Mouse (Mus musculus) forebrain, embryonic 13.5 days (tissue): ENCODE results near the gene Cenps. TPM values are rescaled to one million over a fixed set of nuclear protein-coding genes. Genes with fewer than 3 reads are reported as not detected.

ENCODE experiments used
- ATAC-seq: fragments of 200-750 bp; cut with Nextera tagmentation; 2 replicates; pipeline ENCODE4 v1.8.0; 2017
- H3K27ac ChIP-seq: fragments of 300-500 bp; sonication (generic); 2 replicates; pipeline ENCODE4 v1.5.1; 2015; ENCODE audit warnings: inconsistent platforms, mild to moderate bottlenecking, moderate library complexity
- H3K27me3 ChIP-seq: fragments of 300-500 bp; sonication (generic); 2 replicates; pipeline ENCODE4 v1.6.1; 2015; ENCODE audit warnings: mild to moderate bottlenecking, inconsistent platforms
- H3K36me3 ChIP-seq: fragments of 300-500 bp; sonication (generic); 2 replicates; pipeline ENCODE4 v1.6.1; 2015; ENCODE audit warnings: mild to moderate bottlenecking, inconsistent platforms; ENCODE audit not compliant: poor library complexity, severe bottlenecking
- H3K4me1 ChIP-seq: fragments of 300-500 bp; sonication (generic); 2 replicates; pipeline ENCODE4 v1.6.1; 2015; ENCODE audit warnings: inconsistent platforms
- H3K4me2 ChIP-seq: fragments of 300-500 bp; sonication (generic); 2 replicates; pipeline ENCODE4 v1.6.1; 2015; ENCODE audit warnings: inconsistent platforms, mild to moderate bottlenecking, moderate library complexity
- H3K4me3 ChIP-seq: fragments of 300-500 bp; sonication (generic); 2 replicates; pipeline ENCODE4 v1.5.1; 2015; ENCODE audit warnings: mild to moderate bottlenecking, inconsistent platforms
- H3K9ac ChIP-seq: fragments of 300-500 bp; sonication (generic); 2 replicates; pipeline ENCODE4 v1.6.1; 2015; ENCODE audit warnings: mild to moderate bottlenecking, inconsistent platforms
- H3K9me3 ChIP-seq: fragments of 300-500 bp; sonication (generic); replicated peaks from 2 replicates; pipeline ENCODE4 v1.6.1; 2016; ENCODE audit warnings: inconsistent platforms
- WGBS: fragments of 180-500 bp; shearing (Covaris S2); methylation state at CpG from one replicate; pipeline ENCODE4 v1.1.7; 2015; 5-methylcytosine and 5-hydroxymethylcytosine counted together
- polyA plus RNA-seq: library from polyadenylated mRNA; unstranded; fragments of >200 nt; fragmentation: Nextera tagmentation; extraction: Ambion mirVana; gene quantifications from 2 replicates; pipeline ENCODE4 v1.2.1, GENCODE M21; 2015

Gene Cenps
- polyA plus RNA-seq, result 38.7 and 40.7 TPM in 2 replicates

DNA sequence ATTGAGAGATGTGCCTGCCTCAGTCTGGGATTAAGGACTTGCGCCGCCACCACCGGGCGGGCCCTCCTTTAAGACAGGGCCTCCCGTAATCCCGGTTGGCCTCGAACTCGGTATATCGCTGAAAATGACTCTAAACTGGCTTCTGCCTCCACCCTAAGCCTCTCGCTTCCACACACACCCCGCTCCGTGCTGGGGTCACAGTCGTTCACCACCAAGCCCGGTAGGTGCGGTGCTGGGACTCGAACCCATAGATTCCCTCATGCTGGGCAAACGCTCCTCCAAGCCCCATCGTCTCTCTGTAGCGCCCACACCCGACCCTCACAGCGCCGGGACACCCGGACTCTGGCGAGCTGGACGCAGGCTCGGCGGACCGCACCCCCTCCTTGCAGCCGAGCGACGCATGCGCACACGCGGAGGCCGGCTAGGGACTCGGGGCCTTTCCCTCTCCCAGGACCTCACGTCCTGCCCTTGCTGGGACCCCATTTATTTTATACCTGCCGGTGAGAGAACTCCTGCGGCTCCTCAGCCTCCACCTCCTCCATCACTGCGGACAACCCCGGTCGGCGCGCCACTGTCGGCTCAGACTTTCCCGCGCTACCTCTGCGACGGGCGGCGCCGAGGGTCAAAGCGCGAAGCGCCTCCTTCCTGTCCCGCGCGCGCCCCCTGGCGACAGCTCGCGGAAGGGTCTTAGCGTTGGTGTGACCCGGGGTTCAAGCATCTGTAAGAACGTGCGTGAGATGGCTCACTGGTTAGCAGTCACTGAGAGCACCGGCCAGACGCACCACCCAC, at the start of gene Cenps:
Gene Cenps (minus strand): TSS at position 648 of the 789 bp plus-strand sequence.
- Histone ChIP-seq H3K4me3 (peak within 1 kb of the TSS; percentile 64), H3K27me3 (no peaks in the 10 kb centered on the region), H3K4me2 (peak within 1 kb of the TSS; percentile 61), H3K9ac (peak within 1 kb of the TSS; percentile 77), H3K4me1 (peaks cover 8% of the 10 kb centered on the region), H3K9me3 (no peaks in the 10 kb centered on the region), H3K27ac (peak within 1 kb of the TSS; percentile 80), H3K36me3 (no peaks in the 10 kb centered on the region; the same call in 1 of the 2 replicates)
- ATAC-seq, result peak; percentile 92
- 1% methylated on average over 68 of the region's 68 CpGs for WGBS

DNA sequence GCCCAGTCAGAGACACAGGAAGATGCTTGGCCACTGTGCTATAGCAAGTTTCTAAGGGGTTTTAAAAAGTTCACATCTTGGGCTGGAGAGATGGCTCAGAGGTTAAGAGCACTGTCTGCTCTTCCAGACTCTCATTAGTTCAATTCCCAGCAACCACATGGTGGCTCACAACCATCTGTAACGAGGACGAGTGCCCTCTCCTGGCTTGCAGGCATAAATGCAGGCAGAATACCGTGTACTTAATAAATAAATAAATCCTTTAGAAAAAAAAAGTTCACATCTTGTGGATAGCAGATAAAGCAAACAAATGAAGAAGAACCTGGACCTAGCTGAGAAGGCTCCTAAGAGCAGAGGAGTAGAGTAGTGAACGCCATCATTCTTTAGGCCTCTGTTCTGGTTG, 45.3 kb upstream of the Cenps start:
- Histone ChIP-seq H3K9me3 (no peaks in the 10 kb centered on the region), H3K4me3 (no peak overlapping the region), H3K36me3 (peaks cover 98% of the 10 kb centered on the region), H3K27me3 (no peaks in the 10 kb centered on the region), H3K9ac (no peak overlapping the region), H3K27ac (no peak overlapping the region), H3K4me2 (no peak overlapping the region), H3K4me1 (no peaks in the 10 kb centered on the region)
- WGBS, result 48% methylated on average over 4 of the region's 4 CpGs
- no peak for ATAC-seq

DNA sequence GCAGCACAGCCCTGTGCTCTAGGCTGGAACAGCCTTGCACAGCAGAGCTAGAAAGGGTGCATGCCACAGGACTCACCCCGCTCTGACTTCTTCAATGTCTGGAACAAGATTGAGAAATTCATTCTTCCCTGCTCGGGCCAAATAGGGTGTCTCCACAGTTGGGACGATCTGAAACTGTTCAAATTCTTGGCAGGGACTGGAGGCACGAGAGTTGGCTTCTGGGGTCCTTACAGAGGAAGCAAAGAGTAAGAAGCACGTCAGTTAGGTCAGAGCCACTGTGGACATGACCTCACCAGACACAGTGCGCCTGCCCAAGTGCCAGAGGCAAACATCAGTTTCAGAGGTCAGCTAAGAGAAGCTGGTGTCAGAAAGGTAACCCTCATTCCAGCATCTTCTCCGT, 44.8 kb upstream of the Cenps start:
- 93% methylated on average over 7 of the region's 7 CpGs for WGBS
- H3K27ac ChIP-seq, result no peak overlapping the region
- no peaks in the 10 kb centered on the region for H3K4me1 ChIP-seq
- no peak overlapping the region for H3K4me2 ChIP-seq
- H3K36me3 ChIP-seq, result peaks cover 96% of the 10 kb centered on the region
- H3K9me3 ChIP-seq, result no peaks in the 10 kb centered on the region
- no peaks in the 10 kb centered on the region for H3K27me3 ChIP-seq
- no peak overlapping the region for H3K4me3 ChIP-seq
- no peak overlapping the region for H3K9ac ChIP-seq
- no peak for ATAC-seq

DNA sequence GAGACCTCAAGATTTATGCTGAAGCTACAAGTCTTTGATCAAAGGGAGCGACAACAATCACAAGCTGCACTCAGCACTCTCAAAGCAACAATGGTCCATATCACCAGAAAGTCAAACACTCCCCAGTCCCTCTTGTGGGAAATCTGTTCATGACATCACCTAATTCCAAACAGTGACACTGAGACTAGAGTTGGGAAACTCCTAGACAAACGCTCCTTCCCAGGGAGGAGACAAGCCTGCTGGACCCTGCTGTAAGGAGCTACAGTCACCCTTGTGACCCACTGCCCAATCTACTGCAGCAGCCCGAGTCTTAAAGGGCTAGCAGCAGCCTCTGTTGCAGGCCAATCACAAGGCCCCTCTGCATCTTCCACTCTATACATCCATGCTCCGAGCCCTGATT, 42.1 kb upstream of the Cenps start:
- Histone ChIP-seq H3K4me2 (no peak overlapping the region), H3K9ac (no peak overlapping the region), H3K4me3 (no peak overlapping the region), H3K36me3 (peaks cover 89% of the 10 kb centered on the region), H3K4me1 (no peaks in the 10 kb centered on the region), H3K27me3 (no peaks in the 10 kb centered on the region), H3K27ac (no peak overlapping the region), H3K9me3 (no peaks in the 10 kb centered on the region)
- whole genome bisulfite sequencing, result 60% methylated on average over 4 of the region's 4 CpGs
- no peak for ATAC-seq

DNA sequence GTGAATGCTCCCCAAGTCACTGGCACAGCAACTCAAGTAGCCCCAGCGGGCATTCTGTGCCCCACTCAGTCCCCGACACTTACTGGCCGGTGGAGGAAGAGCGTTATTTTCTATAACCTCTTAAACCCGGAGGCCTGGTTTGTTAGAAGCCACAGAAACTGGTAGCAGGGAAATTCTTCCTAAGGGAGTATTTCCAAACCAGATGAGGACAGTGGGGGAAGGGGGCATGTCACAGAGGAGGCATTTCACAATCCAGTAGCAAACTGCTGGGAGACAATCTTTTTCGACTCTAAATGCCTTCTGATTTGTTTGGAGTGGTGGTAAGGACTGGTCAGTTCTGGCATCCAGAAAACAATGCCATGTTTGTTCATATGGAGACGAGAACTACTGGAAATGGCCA, 41.7 kb upstream of the Cenps start:
- Histone ChIP-seq H3K4me3 (no peak overlapping the region), H3K4me2 (no peak overlapping the region), H3K27ac (no peak overlapping the region), H3K4me1 (no peaks in the 10 kb centered on the region), H3K36me3 (peaks cover 85% of the 10 kb centered on the region), H3K9ac (no peak overlapping the region), H3K27me3 (no peaks in the 10 kb centered on the region), H3K9me3 (no peaks in the 10 kb centered on the region)
- ATAC-seq, result no peak
- 85% methylated on average over 7 of the region's 7 CpGs for WGBS

DNA sequence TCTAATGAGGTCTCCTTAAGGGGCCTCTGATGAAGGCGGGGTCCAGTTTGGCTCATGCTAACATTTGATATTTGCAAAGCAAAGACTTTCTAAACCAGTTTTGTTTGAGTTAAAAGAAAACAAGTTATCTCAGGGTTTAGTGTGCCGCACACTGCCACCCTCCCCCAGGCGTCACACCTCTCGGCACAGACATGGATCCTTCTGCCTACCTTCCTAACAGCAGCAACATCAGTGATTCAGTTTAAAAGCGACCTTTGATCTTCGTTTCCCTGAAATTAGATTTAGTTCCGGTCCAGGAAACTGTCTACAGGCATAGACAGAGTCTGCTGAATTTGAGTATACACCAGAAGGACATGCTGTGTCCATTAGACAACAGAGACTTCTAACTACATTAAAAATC, 40.9 kb upstream of the Cenps start:
- H3K9me3 ChIP-seq, result no peaks in the 10 kb centered on the region
- 90% methylated on average over 7 of the region's 7 CpGs for WGBS
- H3K27ac ChIP-seq, result no peak overlapping the region

DNA sequence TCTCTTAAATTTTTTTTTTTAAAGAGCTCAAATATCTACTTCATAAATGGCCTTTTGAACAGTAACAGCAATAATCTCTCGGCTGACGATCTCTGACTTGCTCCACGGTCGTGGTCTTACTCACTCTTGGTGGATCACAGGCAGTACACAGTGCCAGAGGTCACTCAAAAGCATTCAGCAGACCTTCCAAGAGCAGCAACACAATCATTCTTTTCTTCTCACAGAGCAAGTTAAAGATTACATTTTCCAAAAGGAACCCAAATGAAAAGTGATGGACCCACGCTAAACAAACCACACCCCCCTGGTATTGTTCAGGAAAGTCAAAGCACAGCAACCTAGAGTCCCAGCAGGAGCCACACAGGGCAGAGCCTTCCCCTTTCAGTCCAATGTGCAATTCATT, 39.6 kb upstream of the Cenps start:
- Histone ChIP-seq H3K36me3 (peaks cover 64% of the 10 kb centered on the region), H3K4me3 (no peak overlapping the region), H3K27ac (no peak overlapping the region), H3K4me2 (no peak overlapping the region), H3K9me3 (no peaks in the 10 kb centered on the region), H3K9ac (no peak overlapping the region), H3K27me3 (no peaks in the 10 kb centered on the region), H3K4me1 (0 out of 2 replicates have a peak, but pooled peaks cover 4% of the 10 kb centered on the region)
- 45% methylated on average over 5 of the region's 5 CpGs for WGBS
- ATAC-seq, result no peak

More for the DNA sequence above, 40.9 kb upstream of the Cenps start:
- H3K27me3 ChIP-seq, result no peaks in the 10 kb centered on the region
- no peak overlapping the region for H3K4me3 ChIP-seq
- no peak overlapping the region for H3K9ac ChIP-seq
- 0 out of 2 replicates have a peak, but pooled peaks cover under 1% of the 10 kb centered on the region for H3K4me1 ChIP-seq
- H3K36me3 ChIP-seq, result peaks cover 77% of the 10 kb centered on the region
- no peak overlapping the region for H3K4me2 ChIP-seq
- no peak for ATAC-seq

DNA sequence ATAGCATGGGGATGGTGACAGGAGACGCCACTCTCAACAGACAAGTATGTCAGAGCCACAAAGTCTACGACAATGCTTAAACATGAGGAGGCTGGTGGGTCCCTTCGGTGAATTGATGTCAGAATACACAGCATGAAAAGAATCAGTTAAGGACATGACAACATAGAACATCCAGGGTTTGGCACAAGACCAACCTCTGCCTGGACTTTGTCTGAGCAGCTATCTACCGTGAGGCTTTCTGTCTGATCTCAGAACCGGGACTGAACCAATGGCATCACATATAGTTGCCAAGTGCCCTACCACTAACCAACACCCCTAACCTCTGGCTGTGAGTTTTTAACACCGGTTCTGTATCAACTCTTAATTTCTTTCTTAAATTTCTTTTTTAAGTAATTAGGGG, 39.2 kb upstream of the Cenps start:
- Histone ChIP-seq H3K27ac (no peak overlapping the region), H3K36me3 (peaks cover 60% of the 10 kb centered on the region)
- ATAC-seq, result no peak

DNA sequence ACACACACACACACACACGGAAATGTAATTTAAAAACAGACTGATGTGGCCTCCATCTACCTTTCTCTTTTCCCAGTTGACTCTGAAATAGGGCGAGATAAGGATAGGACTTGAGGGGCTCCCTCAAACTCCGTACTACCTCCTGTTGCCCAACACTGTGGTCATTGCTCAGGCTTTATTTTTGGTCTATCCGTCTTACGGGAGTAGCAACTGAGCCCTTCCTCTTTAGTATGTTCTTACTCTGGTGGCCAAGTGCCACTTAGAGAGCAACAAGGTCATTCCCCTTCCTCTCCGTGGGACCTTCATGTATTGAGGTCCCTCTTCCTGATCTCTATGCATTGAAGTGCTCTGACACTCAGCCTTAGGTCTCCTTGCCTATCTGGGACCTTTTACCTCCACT, 36.2 kb upstream of the Cenps start:
- ATAC-seq, result no peak

More for the DNA sequence above, 39.2 kb upstream of the Cenps start:
- WGBS, result 85% methylated on average over 6 of the region's 6 CpGs
- Histone ChIP-seq H3K4me1 (0 out of 2 replicates have a peak, but pooled peaks cover 4% of the 10 kb centered on the region), H3K9ac (no peak overlapping the region), H3K4me2 (no peak overlapping the region), H3K27me3 (no peaks in the 10 kb centered on the region), H3K9me3 (no peaks in the 10 kb centered on the region), H3K4me3 (no peak overlapping the region)

DNA sequence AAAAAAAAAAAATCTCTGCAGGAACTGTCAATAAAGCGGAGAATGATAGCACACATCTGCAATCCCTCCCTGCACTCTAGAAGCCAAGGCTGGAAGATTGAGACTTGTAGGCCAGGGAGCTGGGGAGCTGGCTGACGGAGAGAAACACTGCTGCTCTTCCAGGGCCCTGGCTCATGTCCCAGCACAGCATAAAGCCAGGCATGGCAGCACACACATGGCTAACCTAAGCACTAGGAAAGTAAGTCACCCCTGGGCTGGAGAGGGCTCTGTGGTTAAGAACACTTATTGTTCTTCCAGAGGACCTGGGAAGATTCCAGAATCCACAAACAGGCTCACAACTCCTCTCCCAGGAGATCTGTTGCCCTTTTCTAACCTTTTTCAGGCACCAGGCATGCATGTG, 35.2 kb upstream of the Cenps start:
- Histone ChIP-seq H3K27me3 (no peaks in the 10 kb centered on the region), H3K36me3 (peaks cover 22% of the 10 kb centered on the region), H3K4me2 (no peak overlapping the region), H3K9ac (no peak overlapping the region), H3K4me1 (0 out of 2 replicates have a peak, but pooled peaks cover 4% of the 10 kb centered on the region), H3K27ac (peak overlapping the region; percentile 7; the same call in 1 of the 2 replicates), H3K4me3 (no peak overlapping the region), H3K9me3 (no peaks in the 10 kb centered on the region)
- 66% methylated on average over 2 of the region's 2 CpGs for WGBS
- no peak for ATAC-seq

More for the DNA sequence above, 36.2 kb upstream of the Cenps start:
- peaks cover 30% of the 10 kb centered on the region for H3K36me3 ChIP-seq
- no peak overlapping the region for H3K4me3 ChIP-seq
- H3K27me3 ChIP-seq, result no peaks in the 10 kb centered on the region
- 0 out of 2 replicates have a peak, but pooled peaks cover 4% of the 10 kb centered on the region for H3K4me1 ChIP-seq
- H3K9me3 ChIP-seq, result no peaks in the 10 kb centered on the region
- H3K9ac ChIP-seq, result no peak overlapping the region
- 87% methylated on average over 6 of the region's 6 CpGs for WGBS
- no peak overlapping the region for H3K27ac ChIP-seq
- H3K4me2 ChIP-seq, result no peak overlapping the region

DNA sequence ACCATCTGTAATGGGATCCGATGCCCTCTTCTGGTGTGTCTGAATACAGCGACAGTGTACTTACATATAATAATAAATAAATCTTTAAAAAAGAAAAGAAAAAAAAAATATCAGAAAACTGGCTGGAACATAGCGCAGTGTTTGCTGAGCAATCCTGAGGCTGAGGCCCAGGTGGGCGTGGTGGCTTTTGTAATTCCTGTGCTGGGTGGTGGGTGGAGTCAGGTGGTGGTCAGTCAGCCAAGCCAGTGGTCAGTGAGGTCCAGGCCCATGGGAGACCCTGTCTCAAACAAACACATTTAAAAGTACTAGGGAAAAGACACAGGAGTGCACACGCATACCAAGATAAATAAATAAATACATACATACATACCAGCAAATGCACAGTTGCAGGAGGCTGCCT, 34.7 kb upstream of the Cenps start:
- H3K9me3 ChIP-seq, result no peaks in the 10 kb centered on the region
- 92% methylated on average over 5 of the region's 5 CpGs for WGBS
- H3K4me1 ChIP-seq, result peaks cover 6% of the 10 kb centered on the region; the same call in 1 of the 2 replicates
- no peaks in the 10 kb centered on the region for H3K27me3 ChIP-seq
- H3K36me3 ChIP-seq, result peaks cover 18% of the 10 kb centered on the region
- H3K9ac ChIP-seq, result no peak overlapping the region
- no peak overlapping the region for H3K27ac ChIP-seq
- H3K4me3 ChIP-seq, result no peak overlapping the region
- H3K4me2 ChIP-seq, result no peak overlapping the region
- ATAC-seq, result no peak

DNA sequence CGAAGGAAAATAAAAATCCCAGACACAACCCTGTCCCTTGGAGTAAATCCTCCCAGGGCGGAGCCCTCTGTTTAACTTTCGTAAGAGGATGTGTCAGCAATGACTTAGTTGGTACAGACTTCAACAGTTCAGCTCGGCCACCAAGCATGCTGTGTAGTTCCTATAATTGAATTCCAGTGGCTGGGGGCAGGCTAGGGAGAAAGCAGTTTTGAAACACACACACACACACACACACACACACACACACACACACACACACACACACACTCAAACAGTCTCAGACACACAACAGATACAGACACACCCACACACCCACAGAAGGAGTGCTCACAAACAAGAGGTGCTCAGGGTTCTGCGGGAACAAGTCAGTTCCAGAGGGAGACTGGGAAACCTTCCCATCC, 34.2 kb upstream of the Cenps start:
- Histone ChIP-seq H3K27me3 (no peaks in the 10 kb centered on the region), H3K9me3 (no peaks in the 10 kb centered on the region), H3K4me1 (peaks cover 8% of the 10 kb centered on the region; the same call in 1 of the 2 replicates), H3K4me3 (no peak overlapping the region), H3K27ac (no peak overlapping the region), H3K9ac (no peak overlapping the region), H3K4me2 (no peak overlapping the region), H3K36me3 (peaks cover 13% of the 10 kb centered on the region)
- 79% methylated on average over 5 of the region's 5 CpGs for WGBS
- no peak for ATAC-seq
